Mouse (Mus musculus): ENCODE results near the gene Gm11213. TPM values are rescaled to one million over a fixed set of nuclear protein-coding genes. Genes with fewer than 3 reads are reported as not detected.

Gene Gm11213
- polyA plus RNA-seq, 1 experiment from 2014 or later: not detected

DNA sequence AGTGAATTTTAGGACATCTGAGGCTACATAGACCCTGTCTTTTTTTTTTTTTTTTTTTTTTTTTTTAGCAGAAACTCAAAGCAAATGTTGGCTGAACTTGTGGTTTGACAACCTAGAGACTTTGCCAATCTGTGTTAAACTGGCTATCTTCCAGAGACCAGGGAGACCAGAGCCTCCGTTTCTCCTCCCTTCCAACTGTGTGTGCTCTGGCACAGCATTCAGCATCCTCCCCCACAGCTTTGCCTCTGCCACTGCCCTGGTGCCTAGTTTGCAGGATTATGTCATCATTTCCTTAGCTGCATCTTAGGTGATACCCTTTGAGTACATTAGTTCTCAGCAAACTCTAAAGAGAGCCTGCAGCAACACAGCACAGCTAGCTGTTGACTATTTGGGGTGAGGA, 57.3 kb downstream of the Gm11213 start:
- peaks cover 19% of the 10 kb centered on the region for H3K4me1 ChIP-seq (replicated peaks; ENCODE audit: control insufficient read depth, insufficient read depth, low read length)
- no peaks in the 10 kb centered on the region for H3K9me3 ChIP-seq (ENCODE audit: control insufficient read depth, low read length)
- DNase-seq (ENCODE audit: low spot score) (no peak), ATAC-seq (replicated peaks; ENCODE audit: low FRiP score) (no peak)
- no peaks in the 10 kb centered on the region for H3K27me3 ChIP-seq (replicated peaks; ENCODE audit: control insufficient read depth, insufficient read depth, low read length)
- 76% methylated on average over 1 of the region's 1 CpGs for WGBS
- peaks cover 32% of the 10 kb centered on the region for H3K36me3 ChIP-seq (ENCODE audit: control insufficient read depth, insufficient read depth, low read length)
- no peak overlapping the region for H3K9ac ChIP-seq (ENCODE audit: low read depth, low read length)
- H3K4me2 ChIP-seq: no peak overlapping the region
- no peak overlapping the region for H3K4me3 ChIP-seq (ENCODE audit: low read depth, low read length)
- no peak overlapping the region for H3K27ac ChIP-seq (ENCODE audit: low read depth, low read length)

Other genes starting within 250 kb of the Gm11213 start
- gene Orm3, start 249.1 kb downstream of the Gm11213 start, polyA plus RNA-seq (2014; fragmentation: Nextera tagmentation; extraction: Ambion mirVana): not detected in 2 replicates
- not detected in 2 replicates for gene Orm2, start 242.8 kb downstream of the Gm11213 start, polyA plus RNA-seq (2014; fragmentation: Nextera tagmentation; extraction: Ambion mirVana)
- 8.8 and 8.9 TPM in 2 replicates for gene Akna, start 201.9 kb downstream of the Gm11213 start, polyA plus RNA-seq (2014; fragmentation: Nextera tagmentation; extraction: Ambion mirVana)
- gene Whrn, start 109.3 kb downstream of the Gm11213 start, polyA plus RNA-seq (2014; fragmentation: Nextera tagmentation; extraction: Ambion mirVana): 2.0 and 2.4 TPM in 2 replicates
- 191 and 204 TPM in 2 replicates for gene Atp6v1g1, start 60.5 kb downstream of the Gm11213 start, polyA plus RNA-seq (2014; fragmentation: Nextera tagmentation; extraction: Ambion mirVana)
- gene Tmem268, start 46.5 kb downstream of the Gm11213 start, polyA plus RNA-seq (2014; fragmentation: Nextera tagmentation; extraction: Ambion mirVana): 9.0 and 10.2 TPM in 2 replicates
- not detected in 2 replicates for gene Tex48, start 17.2 kb upstream of the Gm11213 start, polyA plus RNA-seq (2014; fragmentation: Nextera tagmentation; extraction: Ambion mirVana)
- not detected in 2 replicates for gene Gm11214, start 58.1 kb upstream of the Gm11213 start, polyA plus RNA-seq (2014; fragmentation: Nextera tagmentation; extraction: Ambion mirVana)
- 0.08 TPM in 1 of 2 replicates, not detected in the other for gene Tnfsf15, start 139.9 kb upstream of the Gm11213 start, polyA plus RNA-seq (2014; fragmentation: Nextera tagmentation; extraction: Ambion mirVana)

Measured in liver, embryonic 11.5 days (tissue).